Mouse (Mus musculus) fat pad, adult 2 months (tissue): Measurements from ENCODE around the gene Dnaaf2.
"Not testable (repeated sequence)": the region's sequence is repeated elsewhere in the genome, so short reads cannot be mapped to it uniquely, and the experiment has no call there.

Experiments used
- DNase-seq: peaks from one replicate; pipeline ENCODE4 v3.0.0-alpha.2; 2011; ENCODE audit warnings: low read depth, low spot score; ENCODE audit errors: extremely low read depth

Gene Dnaaf2

GRCm38 (mm10) chr12:69166861-69167581 lies 31.2 kb downstream of the Dnaaf2 start:
- not testable (repeated sequence) for DNase-seq

DNA sequence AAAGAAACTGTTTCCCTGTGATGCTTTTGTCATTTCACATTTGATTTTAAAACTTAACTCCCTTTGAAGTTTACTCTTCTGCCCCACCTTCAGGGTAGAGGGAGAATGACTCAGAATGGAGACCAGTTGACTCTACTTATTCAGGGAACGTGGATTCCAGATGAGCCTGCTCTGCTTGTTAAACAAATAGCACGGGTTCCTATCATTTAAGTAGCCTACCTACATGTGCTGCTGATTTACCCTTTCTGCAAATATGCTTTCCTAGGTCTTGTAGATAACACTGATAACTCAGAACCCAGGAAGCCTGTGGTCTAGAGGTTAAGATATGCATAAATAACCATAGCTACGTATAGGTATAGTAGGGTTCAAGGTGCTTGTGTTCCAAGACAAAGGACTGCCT lies 33.3 kb downstream of the Dnaaf2 start:
- no peak for DNase-seq

GRCm38 (mm10) chr12:69163586-69163985 lies 34.6 kb downstream of the Dnaaf2 start:
- not testable (repeated sequence) for DNase-seq

DNA sequence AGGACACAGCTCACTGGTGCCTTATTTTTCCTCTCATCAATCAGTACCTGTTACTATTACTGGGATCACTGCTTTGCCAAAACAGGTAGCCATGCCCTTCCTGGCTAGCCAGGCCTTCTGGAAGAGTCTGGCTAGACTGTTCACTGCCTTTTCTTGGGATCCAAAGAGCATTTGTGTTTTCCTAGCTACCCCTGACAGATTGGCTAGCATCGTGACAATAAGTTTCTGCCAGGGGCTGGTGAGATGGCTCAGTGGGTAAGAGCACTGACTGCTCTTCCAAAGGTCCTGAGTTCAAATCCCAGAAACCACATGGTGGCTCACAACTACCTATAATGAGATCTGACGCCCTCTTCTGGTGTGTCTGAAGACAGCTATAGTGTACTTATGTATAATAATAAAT lies 37.6 kb downstream of the Dnaaf2 start:
- DNase-seq: not testable (repeated sequence)

DNA sequence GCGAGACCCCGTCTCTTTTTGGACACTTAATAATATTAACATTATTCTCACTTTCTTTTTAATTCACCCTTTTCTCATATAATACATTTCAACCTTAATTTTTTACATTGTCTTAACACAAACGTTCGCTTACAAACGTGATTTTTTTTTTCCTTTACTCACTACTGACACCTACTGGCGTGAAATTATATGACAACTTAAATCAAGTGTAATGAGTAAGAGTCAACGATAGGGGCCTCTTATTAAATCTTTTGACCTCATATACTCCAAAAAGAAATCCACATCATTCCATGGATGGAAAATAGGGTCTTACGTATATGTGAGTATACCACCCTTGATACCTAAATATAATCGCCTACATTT lies 38.7 kb downstream of the Dnaaf2 start:
- no peak for DNase-seq

GRCm38 (mm10) chr12:69158765-69159577 lies 39.3 kb downstream of the Dnaaf2 start, which contains the start of gene Rps29:
Gene Rps29 (minus strand): TSS chr12:69159186.
- DNase-seq: peak; percentile 87

DNA sequence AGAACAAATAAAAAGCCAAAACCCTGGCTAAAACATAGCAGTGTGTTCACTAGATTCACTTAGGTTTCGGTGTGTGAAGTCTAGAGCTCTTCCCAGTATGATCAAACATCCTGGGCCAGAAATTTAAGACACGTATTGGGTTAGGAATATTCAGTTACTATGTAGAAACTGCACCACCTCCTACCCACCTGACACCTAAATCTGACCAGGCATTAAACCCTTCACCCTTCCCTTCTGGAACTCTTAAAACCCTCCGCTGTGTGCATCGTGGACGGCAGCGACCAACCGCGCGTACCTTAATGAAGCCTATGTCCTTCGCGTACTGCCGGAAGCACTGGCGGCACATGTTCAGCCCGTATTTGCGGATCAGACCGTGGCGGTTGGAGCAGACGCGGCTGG lies 39.9 kb downstream of the Dnaaf2 start:
- DNase-seq: no peak

DNA sequence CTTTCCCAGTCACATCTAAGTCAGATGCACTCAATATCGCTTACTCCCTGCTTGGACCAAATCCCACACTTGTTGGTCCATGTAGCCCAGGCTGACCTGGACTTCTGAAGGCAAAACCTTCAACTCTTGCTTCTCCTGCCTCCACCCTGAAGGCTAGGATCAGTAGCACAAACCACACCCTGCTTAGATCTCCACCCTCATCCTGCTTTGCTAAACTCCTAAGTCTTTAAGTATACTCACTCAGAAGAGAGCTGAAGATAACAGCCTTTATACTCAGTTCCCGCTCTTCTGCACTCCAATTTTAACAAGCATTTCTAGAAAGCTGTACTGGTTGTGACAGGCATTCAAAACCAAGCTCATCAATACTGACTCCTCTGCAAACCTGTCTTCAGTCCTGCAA lies 41.1 kb downstream of the Dnaaf2 start:
- DNase-seq: no peak

- DNase-seq: no peak
Observed at GRCm38 (mm10) chr12:69156436-69156835, 41.8 kb downstream of the Dnaaf2 start.

DNA sequence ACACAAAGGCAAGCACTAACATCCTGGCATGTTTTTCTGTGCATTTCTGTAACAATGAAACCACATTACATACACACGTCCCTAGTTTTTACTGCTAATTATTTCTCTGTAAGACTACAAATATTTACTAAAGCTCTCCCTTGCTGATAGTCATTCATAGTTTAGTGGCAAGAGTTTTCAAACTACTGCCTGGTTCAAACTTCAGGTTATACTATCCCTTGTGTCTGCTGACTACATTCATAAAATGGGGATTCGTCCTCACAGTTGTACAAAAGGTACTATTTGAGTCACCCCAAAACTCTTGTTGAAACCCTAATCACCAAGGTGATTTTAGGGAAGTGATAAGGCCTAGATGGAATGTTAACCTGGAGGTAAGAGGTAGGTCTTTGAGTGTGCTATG lies 42.3 kb downstream of the Dnaaf2 start:
- DNase-seq: no peak

- no peak for DNase-seq
Observed at GRCm38 (mm10) chr12:69150049-69150448, 48.2 kb downstream of the Dnaaf2 start.

GRCm38 (mm10) chr12:69147166-69147735 lies 51.0 kb downstream of the Dnaaf2 start:
- no peak for DNase-seq

DNA sequence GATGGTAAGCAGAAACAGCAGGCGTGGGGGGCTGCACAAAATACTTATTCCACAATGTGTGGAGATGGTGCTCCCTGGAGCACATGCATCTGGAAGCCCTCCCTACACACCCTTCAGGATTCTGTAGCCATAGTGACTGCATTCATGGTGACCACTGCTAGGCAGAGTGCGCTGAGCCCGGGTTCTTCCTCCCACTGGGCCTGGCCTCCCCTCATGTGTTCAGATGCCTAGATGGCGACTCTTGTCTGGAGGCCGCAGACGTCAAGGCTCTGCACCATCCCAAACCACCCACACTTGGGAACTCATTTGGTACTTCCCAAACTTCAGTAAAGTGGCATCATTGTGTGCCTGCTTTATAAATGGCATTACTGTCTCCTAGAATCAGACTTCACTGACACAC lies 54.8 kb downstream of the Dnaaf2 start:
- DNase-seq: no peak

- DNase-seq: no peak
Observed at GRCm38 (mm10) chr12:69139841-69140240, 58.4 kb downstream of the Dnaaf2 start.

- no peak for DNase-seq
Observed at GRCm38 (mm10) chr12:69139201-69139600, 59.0 kb downstream of the Dnaaf2 start.
